Mouse (Mus musculus) heart, postnatal 0 days (tissue): ENCODE measurements around the gene Nrarp. TPM values are rescaled to one million over a fixed set of nuclear protein-coding genes. Genes with fewer than 3 reads are reported as not detected.

Source experiments
- ATAC-seq: fragments of 200-750 bp; cut with Nextera tagmentation; 2 replicates; pipeline ENCODE4 v1.8.0; 2017; ENCODE audit warnings: low read depth, moderate number of reproducible peaks, moderate library complexity; ENCODE audit not compliant: insufficient read depth
- DNase-seq: peaks from one replicate; pipeline ENCODE4 v3.0.0-alpha.2; 2016; ENCODE audit warnings: low spot score
- H3K27ac ChIP-seq: fragments of 300-500 bp; sonication (generic); 2 replicates; pipeline ENCODE4 v1.5.1; 2014; ENCODE audit warnings: low read depth, mild to moderate bottlenecking
- H3K27me3 ChIP-seq: fragments of 300-500 bp; sonication (generic); 2 replicates; pipeline ENCODE4 v1.6.1; 2014; ENCODE audit warnings: low read length, mixed read lengths; ENCODE audit not compliant: control insufficient read depth, insufficient read depth
- H3K36me3 ChIP-seq: fragments of 300-500 bp; sonication (generic); replicated peaks from 2 replicates; pipeline ENCODE4 v1.6.1; 2014; ENCODE audit warnings: low read length, mixed read lengths; ENCODE audit not compliant: control insufficient read depth, insufficient read depth
- H3K4me1 ChIP-seq: fragments of 300-500 bp; sonication (generic); 2 replicates; pipeline ENCODE4 v1.6.1; 2014; ENCODE audit warnings: antibody characterized with exemption; ENCODE audit not compliant: control insufficient read depth, insufficient read depth
- H3K4me2 ChIP-seq: fragments of 300-500 bp; sonication (generic); 2 replicates; pipeline ENCODE4 v1.6.1; 2014; ENCODE audit warnings: low read depth, mild to moderate bottlenecking, low read length, moderate library complexity
- H3K4me3 ChIP-seq: fragments of 300-500 bp; sonication (generic); 2 replicates; pipeline ENCODE4 v1.5.1; 2014; ENCODE audit warnings: low read depth, low read length
- H3K9ac ChIP-seq: fragments of 300-500 bp; sonication (generic); replicated peaks from 2 replicates; pipeline ENCODE4 v1.6.1; 2014; ENCODE audit warnings: low read depth, low read length, mixed read lengths
- H3K9me3 ChIP-seq: fragments of 300-500 bp; sonication (generic); replicated peaks from 2 replicates; pipeline ENCODE4 v1.6.1; 2016; ENCODE audit warnings: low read length; ENCODE audit not compliant: control insufficient read depth
- CTCF ChIP-seq: IDR thresholded peaks from 2 replicates; pipeline ENCODE4 v1.5.1; 2016; ENCODE audit warnings: antibody characterized with exemption, control low read depth, low read depth
- EP300 ChIP-seq: IDR thresholded peaks from 2 replicates; pipeline ENCODE4 v1.6.1; 2016; ENCODE audit warnings: antibody characterized with exemption, low read depth
- WGBS: fragments of 180-500 bp; shearing (Covaris S2); extraction: QIAGEN DNeasy Blood & Tissue Kit; methylation state at CpG from one replicate; pipeline ENCODE4 v1.1.7; 2014; 5-methylcytosine and 5-hydroxymethylcytosine counted together
- polyA plus RNA-seq: library from polyadenylated mRNA; unstranded; fragments of >200 nt; fragmentation: Nextera tagmentation; extraction: Ambion mirVana; gene quantifications from 2 replicates; pipeline ENCODE4 v1.2.1, GENCODE M21; 2015
- total RNA-seq: library from RNA; depleted of rRNA; stranded (reverse); fragments of >200 nt; gene quantifications from 2 replicates; pipeline ENCODE4 v1.2.3, GENCODE M21; 2014; ENCODE audit warnings: low replicate concordance

Gene Nrarp
- total and polyA plus RNA-seq, 2 experiments from 2014 or later: 8.8 to 38.1 TPM

- H3K4me3 ChIP-seq: no peak overlapping the region
- H3K9me3 ChIP-seq: no peaks in the 10 kb centered on the region
- TF ChIP-seq EP300: no peak
- TF ChIP-seq CTCF: no peak
- ATAC-seq (no peak), DNase-seq (no peak)
- H3K27ac ChIP-seq: no peak overlapping the region
- peaks cover 27% of the 10 kb centered on the region for H3K4me1 ChIP-seq
- H3K27me3 ChIP-seq: 0 out of 2 replicates have a peak, but pooled peaks cover 4% of the 10 kb centered on the region
- H3K36me3 ChIP-seq: no peaks in the 10 kb centered on the region
- WGBS: 69% methylated on average over 7 of the region's 7 CpGs
- no peak overlapping the region for H3K4me2 ChIP-seq
- H3K9ac ChIP-seq: no peak overlapping the region
These were observed 5.5 kb upstream of the Nrarp start for GRCm38 (mm10) chr2:25174866-25175689.

- Histone ChIP-seq H3K27me3 (0 out of 2 replicates have a peak, but pooled peaks cover 6% of the 10 kb centered on the region), H3K27ac (peak overlapping the region; percentile 77; the same call in 1 of the 2 replicates), H3K36me3 (no peaks in the 10 kb centered on the region), H3K9ac (no peak overlapping the region), H3K4me2 (no peak overlapping the region), H3K9me3 (no peaks in the 10 kb centered on the region), H3K4me1 (peaks cover 27% of the 10 kb centered on the region), H3K4me3 (no peak overlapping the region)
- 78% methylated on average over 4 of the region's 4 CpGs for WGBS
- no peak for ATAC-seq
- TF ChIP-seq CTCF (no peak), EP300 (no peak)
- DNase-seq: no peak
These were observed 4.9 kb upstream of the Nrarp start for GRCm38 (mm10) chr2:25175690-25176078.

- DNase-seq (no peak), ATAC-seq (no peak)
- Histone ChIP-seq H3K4me3 (no peak overlapping the region), H3K4me1 (peaks cover 30% of the 10 kb centered on the region), H3K9ac (no peak overlapping the region), H3K9me3 (no peaks in the 10 kb centered on the region), H3K27ac (peak overlapping the region; percentile 77), H3K36me3 (no peaks in the 10 kb centered on the region), H3K4me2 (peak overlapping the region; percentile 22; the same call in 1 of the 2 replicates), H3K27me3 (0 out of 2 replicates have a peak, but pooled peaks cover 6% of the 10 kb centered on the region)
- TF ChIP-seq CTCF: no peak
- TF ChIP-seq EP300: no peak
- 35% methylated on average over 6 of the region's 6 CpGs for WGBS
These were observed 4.0 kb upstream of the Nrarp start for GRCm38 (mm10) chr2:25176573-25176972.

GRCm38 (mm10) chr2:25177076-25177475 is 3.5 kb upstream of the Nrarp start:
- peak overlapping the region; percentile 14; the same call in 1 of the 2 replicates for H3K9ac ChIP-seq
- H3K27ac ChIP-seq: peak overlapping the region; percentile 77
- DNase-seq: no peak
- H3K4me2 ChIP-seq: peak overlapping the region; percentile 32
- H3K4me3 ChIP-seq: no peak overlapping the region
- peak; percentile 49; the same call in 1 of the 2 replicates for TF ChIP-seq EP300
- no peak for TF ChIP-seq CTCF
- H3K4me1 ChIP-seq: peaks cover 30% of the 10 kb centered on the region
- no peaks in the 10 kb centered on the region for H3K36me3 ChIP-seq
- no peak for ATAC-seq
- H3K27me3 ChIP-seq: 0 out of 2 replicates have a peak, but pooled peaks cover 6% of the 10 kb centered on the region
- 59% methylated on average over 4 of the region's 4 CpGs for WGBS
- H3K9me3 ChIP-seq: no peaks in the 10 kb centered on the region

- Histone ChIP-seq H3K9ac (peak overlapping the region; percentile 14), H3K27me3 (0 out of 2 replicates have a peak, but pooled peaks cover 6% of the 10 kb centered on the region), H3K36me3 (no peaks in the 10 kb centered on the region), H3K4me1 (peaks cover 30% of the 10 kb centered on the region), H3K9me3 (no peaks in the 10 kb centered on the region), H3K4me2 (peak overlapping the region; percentile 32), H3K4me3 (no peak overlapping the region), H3K27ac (peak overlapping the region; percentile 77)
- WGBS: 15% methylated on average over 5 of the region's 6 CpGs
- no peak for DNase-seq
- no peak for ATAC-seq
- TF ChIP-seq CTCF: no peak
- TF ChIP-seq EP300: no peak
These were observed 2.9 kb upstream of the Nrarp start for GRCm38 (mm10) chr2:25177685-25178084.
